ENCODE assay signal across 9 mouse cellular contexts in genomic region chr11:83448021-83448926, GRCm38 (mm10). TPM values are rescaled to one million over a fixed set of nuclear protein-coding genes. Genes with fewer than 3 reads are reported as not detected.
DNase-seq lines count a peak whose midpoint lies in the region; ATAC-seq lines count a peak whose summit lies in the region.
"Had no signal": no experiment of that assay in that cellular context is flagged by ENCODE, and none has a peak within 500 bp of the region (broad histone marks: within the 10 kb centered on the region; RNA-seq: fewer than 3 reads in every experiment).

No protein-coding gene starts in this region.

- peaks cover 12% of the 10 kb centered on the region for H3K4me1 ChIP-seq in embryonic facial prominence, embryonic 14.5 days (ENCODE audit: control insufficient read depth, insufficient read depth, low read length)
- peaks cover 2% of the 10 kb centered on the region; the same call in 1 of the 2 replicates for H3K4me1 ChIP-seq in forebrain, embryonic 11.5 days (replicated peaks; ENCODE audit: control insufficient read depth, insufficient read depth, low read length)

- H3K4me2 ChIP-seq in embryonic facial prominence, embryonic 14.5 days (ENCODE audit: low read depth, low read length), result no peak overlapping the region
- H3K4me2 ChIP-seq in forebrain, embryonic 11.5 days (ENCODE audit: low read depth, low read length, severe bottlenecking), result no peak overlapping the region

- H3K36me3 ChIP-seq in embryonic facial prominence, embryonic 14.5 days (ENCODE audit: control insufficient read depth, insufficient read depth, low read length), result no peaks in the 10 kb centered on the region
- H3K36me3 ChIP-seq in forebrain, embryonic 11.5 days (ENCODE audit: control insufficient read depth, insufficient read depth, low read length), result no peaks in the 10 kb centered on the region

- H3K4me3 ChIP-seq in embryonic facial prominence, embryonic 14.5 days (ENCODE audit: low read depth, low read length), result no peak overlapping the region
- H3K4me3 ChIP-seq in forebrain, embryonic 11.5 days (ENCODE audit: low read depth, low read length), result no peak overlapping the region

- H3K27me3 ChIP-seq in embryonic facial prominence, embryonic 14.5 days (replicated peaks; ENCODE audit: control insufficient read depth, insufficient read depth, low read length), result peaks cover 26% of the 10 kb centered on the region
- peaks cover 23% of the 10 kb centered on the region for H3K27me3 ChIP-seq in forebrain, embryonic 11.5 days (ENCODE audit: control insufficient read depth, insufficient read depth, low read length)

- no peaks in the 10 kb centered on the region for H3K9me3 ChIP-seq in embryonic facial prominence, embryonic 14.5 days (ENCODE audit: control insufficient read depth, low read length)
- no peaks in the 10 kb centered on the region for H3K9me3 ChIP-seq in forebrain, embryonic 11.5 days (ENCODE audit: control insufficient read depth, low read length)

- no peak overlapping the region for H3K9ac ChIP-seq in embryonic facial prominence, embryonic 14.5 days (ENCODE audit: low read depth, low read length)
- H3K9ac ChIP-seq in forebrain, embryonic 11.5 days (ENCODE audit: low read length), result no peak overlapping the region

- no peak overlapping the region for H3K27ac ChIP-seq in embryonic facial prominence, embryonic 14.5 days (replicated peaks; ENCODE audit: low read depth, low read length)
- H3K27ac ChIP-seq in forebrain, embryonic 11.5 days (ENCODE audit: low read depth, low read length), result no peak overlapping the region

- ATAC-seq in embryonic facial prominence, embryonic 14.5 days (ENCODE audit: low read depth), result peak; percentile 26; the same call in 1 of the 2 replicates
- no peak for ATAC-seq in forebrain, embryonic 11.5 days (replicated peaks; ENCODE audit: low FRiP score)

- WGBS in embryonic facial prominence, embryonic 14.5 days, result 25% methylated on average over 16 of the region's 16 CpGs
- 53% methylated on average over 16 of the region's 16 CpGs for WGBS in forebrain, embryonic 11.5 days

- peak; percentile 62 for DNase-seq in adrenal gland, postnatal 10 days
- no peak for DNase-seq in adrenal gland, postnatal 4 days (ENCODE audit: low spot score in 2 of 2)
- peak; percentile 45 for DNase-seq in embryonic facial prominence, embryonic 14.5 days (ENCODE audit: low spot score)
- peak; percentile 35 for DNase-seq in kidney, adult 11 months
- peak; percentile 30 for DNase-seq in lung, postnatal 25 days (ENCODE audit: low spot score)
- DNase-seq in urinary bladder, postnatal 36 days (ENCODE audit: low spot score in 2 of 2), result no peak
- no peak for DNase-seq in forebrain, embryonic 11.5 days (ENCODE audit: low spot score)
- DNase-seq in right cerebral cortex, postnatal 25 days, result no peak

RNA-seq across cellular contexts. Expression of gene 1700020L24Rik, which starts 10.8 kb away (rescaled TPM):
- total RNA-seq in adrenal gland, postnatal 10 days (2021), result 1 to 10 TPM in 1 of 2 experiments, under 1 TPM in 1; 0.30 to 1.4 TPM
- under 1 TPM; 0.48 to 0.56 TPM for total RNA-seq in adrenal gland, postnatal 4 days (2021)
- polyA plus RNA-seq in embryonic facial prominence, embryonic 14.5 days (2014; fragmentation: Nextera tagmentation; extraction: Ambion mirVana), result 0.54 and 0.77 TPM in 2 replicates
- polyA plus RNA-seq in forebrain, embryonic 11.5 days (2014; fragmentation: Nextera tagmentation; extraction: Ambion mirVana), result 0.29 and 0.68 TPM in 2 replicates

RNA-seq across cellular contexts. Expression of gene Mmp28, which starts 14.6 kb away (rescaled TPM):
- total RNA-seq in adrenal gland, postnatal 10 days (2021), result 10 to 100 TPM in 1 of 2 experiments, 1 to 10 TPM in 1; 9.8 to 15.1 TPM
- total RNA-seq in adrenal gland, postnatal 4 days (2021), result 10 to 100 TPM; 17.5 to 18.8 TPM
- polyA plus RNA-seq in embryonic facial prominence, embryonic 14.5 days (2014; fragmentation: Nextera tagmentation; extraction: Ambion mirVana), result 4.3 and 4.7 TPM in 2 replicates
- polyA plus RNA-seq in forebrain, embryonic 11.5 days (2014; fragmentation: Nextera tagmentation; extraction: Ambion mirVana), result 1.9 and 2.1 TPM in 2 replicates

RNA-seq across cellular contexts. Expression of gene Gas2l2, which starts 19.0 kb away (rescaled TPM):
- total RNA-seq in adrenal gland, postnatal 10 days (2021), result not detected
- under 1 TPM in 1 of 2 experiments, not detected in 1; 0.11 TPM for total RNA-seq in adrenal gland, postnatal 4 days (2021)
- 0.08 and 0.38 TPM in 2 replicates for polyA plus RNA-seq in embryonic facial prominence, embryonic 14.5 days (2014; fragmentation: Nextera tagmentation; extraction: Ambion mirVana)
- polyA plus RNA-seq in forebrain, embryonic 11.5 days (2014; fragmentation: Nextera tagmentation; extraction: Ambion mirVana), result not detected in 2 replicates
- total RNA-seq: common myeloid progenitor, adult 5-6 weeks had no signal

RNA-seq across cellular contexts. Expression of gene Taf15, which starts 24.6 kb away (rescaled TPM):
- total RNA-seq in adrenal gland, postnatal 10 days (2021), result 10 to 100 TPM; 54.9 to 58.4 TPM
- total RNA-seq in adrenal gland, postnatal 4 days (2021), result 10 to 100 TPM; 75.9 to 78.3 TPM
- polyA plus RNA-seq in embryonic facial prominence, embryonic 14.5 days (2014; fragmentation: Nextera tagmentation; extraction: Ambion mirVana), result 7.6 and 9.4 TPM in 2 replicates
- polyA plus RNA-seq in forebrain, embryonic 11.5 days (2014; fragmentation: Nextera tagmentation; extraction: Ambion mirVana), result 13.8 and 14.9 TPM in 2 replicates

RNA-seq across cellular contexts. Expression of gene Rasl10b, which starts 39.3 kb away (rescaled TPM):
- total RNA-seq in adrenal gland, postnatal 10 days (2021), result 1 to 10 TPM; 8.5 to 9.1 TPM
- total RNA-seq in adrenal gland, postnatal 4 days (2021), result 10 to 100 TPM; 10.8 to 11.4 TPM
- polyA plus RNA-seq in embryonic facial prominence, embryonic 14.5 days (2014; fragmentation: Nextera tagmentation; extraction: Ambion mirVana), result 2.3 and 2.9 TPM in 2 replicates
- 4.1 and 4.6 TPM in 2 replicates for polyA plus RNA-seq in forebrain, embryonic 11.5 days (2014; fragmentation: Nextera tagmentation; extraction: Ambion mirVana)
- total RNA-seq: common myeloid progenitor, adult 5-6 weeks had no signal

Comparison
In these comparisons a context has a peak if more than half of its experiments do, and no peak if none do; other contexts are left out.
1. DNase-seq: peak in adrenal gland, postnatal 10 days (single experiment), embryonic facial prominence, embryonic 14.5 days (single experiment), kidney, adult 11 months (single experiment) and lung, postnatal 25 days (single experiment); none in adrenal gland, postnatal 4 days (0 of 2), urinary bladder, postnatal 36 days (0 of 2), forebrain, embryonic 11.5 days (single experiment) and right cerebral cortex, postnatal 25 days (single experiment).